In the genomic region with DNA sequence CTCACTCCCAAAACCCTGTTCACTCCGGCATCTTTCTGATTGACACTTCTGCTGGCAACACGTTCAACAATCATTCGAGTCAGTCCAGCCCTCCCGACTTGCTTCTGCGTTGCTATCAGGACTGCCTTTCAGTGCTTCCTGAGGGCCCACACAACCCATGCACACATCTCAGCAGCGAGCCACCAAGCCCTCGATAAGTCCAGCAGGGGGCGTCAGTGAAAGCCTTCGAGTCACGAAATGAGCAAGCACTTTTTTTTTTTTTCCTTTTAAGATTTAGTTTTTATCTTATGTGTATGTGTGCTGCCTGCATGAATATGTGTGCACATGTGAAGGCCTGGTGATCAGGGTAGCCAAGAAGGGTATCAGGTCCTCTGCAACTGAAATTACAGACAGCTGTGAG, we compare ENCODE assay signal across 9 mouse cellular contexts. TPM values are rescaled to one million over a fixed set of nuclear protein-coding genes. Genes with fewer than 3 reads are reported as not detected.
A peak's percentile ranks its signal among the peaks of the same experiment; 100 is the strongest.
DNase-seq lines count a peak whose midpoint lies in the region; ATAC-seq and TF ChIP-seq lines count a peak whose summit lies in the region.
"Had no signal": no experiment of that assay in that cellular context is flagged by ENCODE, and none has a peak within 500 bp of the region (broad histone marks: within the 10 kb centered on the region; RNA-seq: fewer than 3 reads in every experiment).

No protein-coding gene starts in this region.

- H3K9ac ChIP-seq in heart, adult 2 months (ENCODE audit: low read depth, low read length): no peak overlapping the region
- no peak overlapping the region; the same call in 1 of the 2 replicates for H3K9ac ChIP-seq in heart, embryonic 11.5 days (ENCODE audit: low read depth, low read length)
- H3K9ac ChIP-seq: liver, embryonic 13.5 days had no signal

- H3K79me2 ChIP-seq in heart, adult 2 months (replicated peaks; ENCODE audit: control insufficient read depth, insufficient read depth, low read length): no peaks in the 10 kb centered on the region

- no peak for TF ChIP-seq POLR2A in heart, adult 2 months (IDR thresholded peaks at IDR 0.05; ENCODE audit: insufficient read depth, low read depth, low read length)

- no peak overlapping the region for H3K4me3 ChIP-seq in heart, adult 2 months
- H3K4me3 ChIP-seq in heart, embryonic 11.5 days (ENCODE audit: low read depth, low read length): no peak overlapping the region
- H3K4me3 ChIP-seq: liver, embryonic 13.5 days had no signal

- intact Hi-C loops in heart, adult 2 months (cut with DNase I): loop anchor here (5.0 kb wide), 3 partner anchors 99 to 444 kb away; partner anchors contain the start of gene Fmnl2

- TF ChIP-seq EP300 in heart, adult 2 months (IDR thresholded peaks at IDR 0.05; ENCODE audit: insufficient read depth, low read depth, low read length): no peak

- no peak overlapping the region for H3K27ac ChIP-seq in heart, adult 2 months
- H3K27ac ChIP-seq in heart, embryonic 11.5 days (ENCODE audit: low read depth, low read length): no peak overlapping the region
- H3K27ac ChIP-seq: liver, embryonic 13.5 days had no signal

- H3K36me3 ChIP-seq in heart, adult 2 months (ENCODE audit: control insufficient read depth, insufficient read depth, low read length): no peaks in the 10 kb centered on the region
- no peaks in the 10 kb centered on the region for H3K36me3 ChIP-seq in heart, embryonic 11.5 days (ENCODE audit: control insufficient read depth, insufficient read depth, low read length)
- H3K36me3 ChIP-seq: liver, embryonic 13.5 days had no signal

- TF ChIP-seq CTCF in heart, adult 2 months (IDR thresholded peaks at IDR 0.05): peak; percentile 75

- no peaks in the 10 kb centered on the region for H3K27me3 ChIP-seq in heart, adult 2 months (ENCODE audit: control insufficient read depth, insufficient read depth, low read length)
- H3K27me3 ChIP-seq in heart, embryonic 11.5 days (ENCODE audit: control insufficient read depth, insufficient read depth, low read length): no peaks in the 10 kb centered on the region
- H3K27me3 ChIP-seq: liver, embryonic 13.5 days had no signal

- DNase-seq in heart, adult 2 months: peak; percentile 22 to 47
- DNase-seq in 3T3-L1 (ENCODE audit: low read depth, low spot score) (peak; percentile 80), ZHBTc4 (ENCODE audit: low read depth, low spot score) (peak; percentile 91)
- peak; percentile 23 for DNase-seq in embryo, embryonic 11.5 days (ENCODE audit: low read depth, low spot score)
- peak; percentile 42 to 80 for DNase-seq in kidney, postnatal 36 days
- peak; percentile 22 for DNase-seq in testis, postnatal 14 days (ENCODE audit: low spot score)
- DNase-seq: liver, embryonic 13.5 days had no signal

- 10% methylated on average over 10 of the region's 10 CpGs for WGBS in heart, adult 2 months
- WGBS in heart, embryonic 11.5 days (ENCODE audit: insufficient replicate concordance): 13% methylated on average over 10 of the region's 10 CpGs

- H3K9me3 ChIP-seq in heart, embryonic 11.5 days (replicated peaks; ENCODE audit: control insufficient read depth, low read length): no peaks in the 10 kb centered on the region
- H3K9me3 ChIP-seq: liver, embryonic 13.5 days had no signal

- no peaks in the 10 kb centered on the region; the same call in 1 of the 2 replicates for H3K4me1 ChIP-seq in heart, adult 2 months (ENCODE audit: control insufficient read depth, insufficient read depth, low read length)
- no peaks in the 10 kb centered on the region for H3K4me1 ChIP-seq in heart, embryonic 11.5 days (ENCODE audit: control insufficient read depth, insufficient read depth, low read length)
- H3K4me1 ChIP-seq: liver, embryonic 13.5 days had no signal

- no peak; the same call in 1 of the 2 replicates for ATAC-seq in heart, embryonic 11.5 days (replicated peaks; ENCODE audit: insufficient number of reproducible peaks, low FRiP score, low TSS enrichment)
- peak; percentile 48; the same call in 1 of the 2 replicates for ATAC-seq in megakaryocyte-erythroid progenitor cell, adult 5-6 weeks (replicated peaks; ENCODE audit: low FRiP score, low TSS enrichment, poor library complexity, severe bottlenecking)

- no peak overlapping the region for H3K4me2 ChIP-seq in heart, embryonic 11.5 days
- H3K4me2 ChIP-seq: liver, embryonic 13.5 days had no signal

RNA-seq across cellular contexts. Expression of gene Stam2, which starts 16.5 kb away (rescaled TPM):
- total RNA-seq in heart, adult 2 months (2021): 10 to 100 TPM; 16.4 to 17.1 TPM
- 5.9 and 8.8 TPM in 2 replicates for polyA plus RNA-seq in heart, adult 2 months (2012; rRNA removed)
- 32.1 and 35.7 TPM in 2 replicates for polyA plus RNA-seq in heart, embryonic 11.5 days (2014; fragmentation: Nextera tagmentation; extraction: Ambion mirVana)
- 9.7 and 11.5 TPM in 2 replicates for total RNA-seq in megakaryocyte-erythroid progenitor cell, adult 5-6 weeks (2014; fragmentation: Nextera tagmentation)
- total RNA-seq in megakaryocyte-erythroid progenitor cell, adult 5-6 weeks (2017): 13.1 and 19.5 TPM in 2 replicates

Comparison
In these comparisons a context has a peak if more than half of its experiments do, and no peak if none do; other contexts are left out.
1. DNase-seq: peak in every context shown above with its lines; median percentile 91 in ZHBTc4; 80 in 3T3-L1; 61 in kidney, postnatal 36 days; 34 in heart, adult 2 months; 23 in embryo, embryonic 11.5 days; 22 in testis, postnatal 14 days.